Mouse (Mus musculus) erythroblast, embryonic 14.5 days (primary cell): ENCODE results near the gene Taf4.

ENCODE experiments used
- GATA1 ChIP-seq: IDR thresholded peaks from 2 replicates; pipeline ENCODE4 v1.6.1; 2012; ENCODE audit warnings: low read length, inconsistent platforms, mixed read lengths
- TAL1 ChIP-seq: IDR thresholded peaks from 3 replicates; pipeline ENCODE4 v1.6.1; 2012; ENCODE audit warnings: low read length, inconsistent platforms, mixed read lengths

DNA sequence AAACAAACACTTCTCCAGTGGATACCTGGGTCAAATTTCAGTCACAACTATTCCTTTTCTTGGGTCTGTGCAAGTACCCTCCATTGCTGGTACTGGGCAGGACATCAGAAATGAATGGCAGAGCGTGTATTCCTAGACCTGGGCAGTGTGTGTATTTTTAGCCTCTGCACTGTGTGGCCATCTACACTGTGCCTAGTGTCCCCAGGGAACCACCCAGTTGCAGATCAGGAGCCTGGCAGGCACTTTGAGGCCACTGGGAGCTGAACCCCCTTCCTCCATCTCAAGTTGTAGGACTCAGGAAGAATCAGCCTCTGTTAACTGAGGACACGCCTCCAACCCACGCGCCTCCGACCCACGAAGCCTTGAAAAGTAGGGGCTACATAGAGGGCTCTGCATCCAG, 46.3 kb upstream of the Taf4 start:
- TF ChIP-seq TAL1 = no peak
- TF ChIP-seq GATA1 = no peak
